20 mouse cellular contexts compared by ENCODE assay signal in genomic region chr11:30251294-30251904, GRCm38 (mm10). TPM values are rescaled to one million over a fixed set of nuclear protein-coding genes. Genes with fewer than 3 reads are reported as not detected.
DNase-seq lines count a peak whose midpoint lies in the region; ATAC-seq and TF ChIP-seq lines count a peak whose summit lies in the region.
"Had no signal": no experiment of that assay in that cellular context is flagged by ENCODE, and none has a peak within 500 bp of the region (broad histone marks: within the 10 kb centered on the region; RNA-seq: fewer than 3 reads in every experiment).

No protein-coding gene starts in this region.

- no peak for TF ChIP-seq EP300 in heart, adult 2 months (IDR thresholded peaks at IDR 0.05; ENCODE audit: insufficient read depth, low read depth, low read length)

- no peaks in the 10 kb centered on the region for H3K27me3 ChIP-seq in heart, adult 2 months (ENCODE audit: control insufficient read depth, insufficient read depth, low read length)
- H3K27me3 ChIP-seq in kidney, embryonic 14.5 days (ENCODE audit: control insufficient read depth, insufficient read depth, low read length): no peaks in the 10 kb centered on the region
- H3K27me3 ChIP-seq in testis, adult 2 months (ENCODE audit: control insufficient read depth, insufficient read depth, low read length): no peaks in the 10 kb centered on the region
- H3K27me3 ChIP-seq in forebrain, embryonic 12.5 days: no peaks in the 10 kb centered on the region
- H3K27me3 ChIP-seq: embryonic facial prominence, embryonic 15.5 days; hindbrain, embryonic 12.5 days had no signal

- TF ChIP-seq POLR2A in heart, adult 2 months (IDR thresholded peaks at IDR 0.05; ENCODE audit: insufficient read depth, low read depth, low read length): no peak
- no peak for TF ChIP-seq POLR2A in testis, adult 2 months (IDR thresholded peaks at IDR 0.05; ENCODE audit: control insufficient read depth, low read depth, low read length)

- ATAC-seq in kidney, embryonic 14.5 days (ENCODE audit: low FRiP score, low TSS enrichment): no peak
- ATAC-seq in forebrain, embryonic 12.5 days (ENCODE audit: low FRiP score): no peak
- ATAC-seq: CD4-positive, CD25-positive, alpha-beta regulatory T cell, adult 4 months; inflammation-experienced regulatory T-cells, adult 6 months had no signal

- peak overlapping the region; percentile 8 for H3K27ac ChIP-seq in heart, adult 2 months
- H3K27ac ChIP-seq in kidney, embryonic 14.5 days (ENCODE audit: low read depth, low read length): no peak overlapping the region
- peak overlapping the region; percentile 6; the same call in 1 of the 2 replicates for H3K27ac ChIP-seq in testis, adult 2 months (ENCODE audit: control insufficient read depth, insufficient read depth, low read depth, low read length)
- no peak overlapping the region for H3K27ac ChIP-seq in forebrain, embryonic 12.5 days
- H3K27ac ChIP-seq: embryonic facial prominence, embryonic 15.5 days; forebrain, embryonic 10.5 days; hindbrain, embryonic 12.5 days had no signal

- no peak overlapping the region for H3K9ac ChIP-seq in heart, adult 2 months (ENCODE audit: low read depth, low read length)
- no peak overlapping the region for H3K9ac ChIP-seq in kidney, embryonic 14.5 days (ENCODE audit: low read depth, low read length)
- no peak overlapping the region for H3K9ac ChIP-seq in forebrain, embryonic 12.5 days
- H3K9ac ChIP-seq: embryonic facial prominence, embryonic 15.5 days; hindbrain, embryonic 12.5 days had no signal

- H3K9me3 ChIP-seq in kidney, embryonic 14.5 days (ENCODE audit: control insufficient read depth, low read length): no peaks in the 10 kb centered on the region
- no peaks in the 10 kb centered on the region for H3K9me3 ChIP-seq in forebrain, embryonic 12.5 days
- H3K9me3 ChIP-seq: embryonic facial prominence, embryonic 15.5 days; forebrain, embryonic 10.5 days; G1E; hindbrain, embryonic 12.5 days had no signal

- H3K4me3 ChIP-seq in heart, adult 2 months: peak overlapping the region; percentile 3; the same call in 1 of the 2 replicates
- no peak overlapping the region for H3K4me3 ChIP-seq in kidney, embryonic 14.5 days (ENCODE audit: low read length)
- H3K4me3 ChIP-seq in testis, adult 2 months (ENCODE audit: control insufficient read depth, low read depth, low read length): no peak overlapping the region
- no peak overlapping the region for H3K4me3 ChIP-seq in forebrain, embryonic 12.5 days (replicated peaks)
- H3K4me3 ChIP-seq: embryonic facial prominence, embryonic 15.5 days; forebrain, embryonic 10.5 days; hindbrain, embryonic 12.5 days had no signal

- DNase-seq in heart, adult 2 months: no peak
- no peak for DNase-seq in heart, adult 9 months (ENCODE audit: low spot score in 2 of 2)
- peak; percentile 45 for DNase-seq in kidney, adult 9 months
- DNase-seq in testis, postnatal 10 days (ENCODE audit: low spot score): no peak
- DNase-seq: cerebellum, adult 9-11 months; gastrocnemius, postnatal 14 days; lung, adult 2 months; lung, postnatal 4 days; right cerebral cortex, postnatal 25 days; thymus, postnatal 14 days had no signal

- intact Hi-C loops in heart, adult 2 months (cut with DNase I): no loop called here

- peaks cover 17% of the 10 kb centered on the region for H3K79me2 ChIP-seq in heart, adult 2 months (replicated peaks; ENCODE audit: control insufficient read depth, insufficient read depth, low read length)

- no peak overlapping the region for H3K4me2 ChIP-seq in kidney, embryonic 14.5 days (replicated peaks; ENCODE audit: low read depth, low read length)
- H3K4me2 ChIP-seq in forebrain, embryonic 12.5 days: no peak overlapping the region
- H3K4me2 ChIP-seq: embryonic facial prominence, embryonic 15.5 days; hindbrain, embryonic 12.5 days; midbrain, embryonic 11.5 days had no signal

- peaks cover 67% of the 10 kb centered on the region for H3K36me3 ChIP-seq in heart, adult 2 months (ENCODE audit: control insufficient read depth, insufficient read depth, low read length)
- H3K36me3 ChIP-seq in kidney, embryonic 14.5 days (ENCODE audit: control insufficient read depth, insufficient read depth, low read length): no peaks in the 10 kb centered on the region
- no peaks in the 10 kb centered on the region for H3K36me3 ChIP-seq in testis, adult 2 months (ENCODE audit: control insufficient read depth, insufficient read depth, low read length)
- no peaks in the 10 kb centered on the region for H3K36me3 ChIP-seq in forebrain, embryonic 12.5 days (replicated peaks)
- H3K36me3 ChIP-seq: embryonic facial prominence, embryonic 15.5 days; forebrain, embryonic 10.5 days; G1E; hindbrain, embryonic 12.5 days had no signal

- peaks cover 39% of the 10 kb centered on the region for H3K4me1 ChIP-seq in heart, adult 2 months (ENCODE audit: control insufficient read depth, insufficient read depth, low read length)
- H3K4me1 ChIP-seq in kidney, embryonic 14.5 days (ENCODE audit: control insufficient read depth, insufficient read depth, low read length): no peaks in the 10 kb centered on the region
- H3K4me1 ChIP-seq in testis, adult 2 months (ENCODE audit: control insufficient read depth, insufficient read depth, low read length): no peaks in the 10 kb centered on the region
- H3K4me1 ChIP-seq in forebrain, embryonic 12.5 days: no peaks in the 10 kb centered on the region
- H3K4me1 ChIP-seq: embryonic facial prominence, embryonic 15.5 days; forebrain, embryonic 10.5 days had no signal

- TF ChIP-seq CTCF in heart, adult 2 months (IDR thresholded peaks at IDR 0.05): no peak
- no peak for TF ChIP-seq CTCF in testis, adult 2 months (IDR thresholded peaks at IDR 0.05; ENCODE audit: control insufficient read depth, insufficient read depth, insufficient replicate concordance, low read depth, low read length)

- 19% methylated on average over 11 of the region's 11 CpGs for WGBS in heart, adult 2 months
- 76% methylated on average over 11 of the region's 11 CpGs for WGBS in kidney, embryonic 14.5 days
- 91% methylated on average over 11 of the region's 11 CpGs for WGBS in forebrain, embryonic 12.5 days

RNA-seq across cellular contexts. Expression of gene Sptbn1, which starts 16.6 kb away (rescaled TPM):
- total RNA-seq in heart, adult 2 months (2021): 100 to 1,000 TPM; 509 to 570 TPM
- polyA plus RNA-seq in heart, adult 2 months (2012; rRNA removed): 169 and 246 TPM in 2 replicates
- polyA plus RNA-seq in kidney, embryonic 14.5 days (2014; fragmentation: Nextera tagmentation; extraction: Ambion mirVana): 103 and 129 TPM in 2 replicates
- polyA plus RNA-seq in testis, adult 2 months (2012; rRNA removed): 18.3 and 21.8 TPM in 2 replicates
- 84.4 and 85.9 TPM in 2 replicates for polyA plus RNA-seq in forebrain, embryonic 12.5 days (2016; fragmentation: Nextera tagmentation; extraction: Ambion mirVana)

Comparison
In these comparisons a context has a peak if more than half of its experiments do, and no peak if none do; other contexts are left out.
1. H3K27ac ChIP-seq: peak in heart, adult 2 months (single experiment) and testis, adult 2 months (single experiment); none in kidney, embryonic 14.5 days (single experiment) and forebrain, embryonic 12.5 days (single experiment).